Mouse (Mus musculus) cerebellum, postnatal 4 days (tissue): ENCODE measurements around the gene Eif2d.

ENCODE experiments used
- DNase-seq, 2 experiments: peaks; one replicate each; pipeline ENCODE4 v3.0.0; 2022; ENCODE audit warnings: low spot score in 2 of 2, mixed read lengths in 1 of 2

Gene Eif2d

GRCm38 (mm10) chr1:131153018-131153629, at the start of gene Eif2d:
Gene Eif2d, plus strand, starts transcription at chr1:131153181.
- peak; percentile 62 to 84 for DNase-seq

GRCm38 (mm10) chr1:131103776-131104424, 49.1 kb upstream of the Eif2d start:
- DNase-seq: no peak

- no peak for DNase-seq
Measured at GRCm38 (mm10) chr1:131107575-131108308, 45.2 kb upstream of the Eif2d start.

- no peak for DNase-seq
Measured at GRCm38 (mm10) chr1:131110525-131111106, 42.4 kb upstream of the Eif2d start.

- DNase-seq: no peak
Measured at GRCm38 (mm10) chr1:131112576-131112975, 40.4 kb upstream of the Eif2d start.

GRCm38 (mm10) chr1:131115932-131116331, 37.0 kb upstream of the Eif2d start:
- DNase-seq: peak; percentile 40 to 67

GRCm38 (mm10) chr1:131116430-131117011, 36.5 kb upstream of the Eif2d start:
- DNase-seq: peak in 1 of 2 experiments; percentile 38

- DNase-seq: no peak
Measured at GRCm38 (mm10) chr1:131118530-131118929, 34.5 kb upstream of the Eif2d start.

- no peak for DNase-seq
Measured at GRCm38 (mm10) chr1:131119026-131119425, 34.0 kb upstream of the Eif2d start.

- no peak for DNase-seq
Measured at GRCm38 (mm10) chr1:131121987-131122386, 31.0 kb upstream of the Eif2d start.

GRCm38 (mm10) chr1:131123522-131124265, 29.3 kb upstream of the Eif2d start:
- no peak for DNase-seq

- no peak for DNase-seq
Measured at GRCm38 (mm10) chr1:131125987-131126744, 26.8 kb upstream of the Eif2d start.

- no peak for DNase-seq
Measured at GRCm38 (mm10) chr1:131134231-131134630, 18.8 kb upstream of the Eif2d start.

- no peak for DNase-seq
Measured at GRCm38 (mm10) chr1:131134942-131135522, 17.9 kb upstream of the Eif2d start.

- DNase-seq: no peak
Measured at GRCm38 (mm10) chr1:131135960-131136629, 16.9 kb upstream of the Eif2d start.

GRCm38 (mm10) chr1:131137111-131137510, 15.9 kb upstream of the Eif2d start:
- no peak for DNase-seq

- peak in 1 of 2 experiments; percentile 31 for DNase-seq
Measured at GRCm38 (mm10) chr1:131137717-131138118, 15.3 kb upstream of the Eif2d start.

GRCm38 (mm10) chr1:131138191-131139016, 14.6 kb upstream of the Eif2d start, which contains the start of gene Dyrk3:
Gene Dyrk3, minus strand, starts transcription at chr1:131138340.
- DNase-seq: peak; percentile 71 to 87
